Comparison of ENCODE assay signal across 7 mouse cellular contexts in the genomic region with DNA sequence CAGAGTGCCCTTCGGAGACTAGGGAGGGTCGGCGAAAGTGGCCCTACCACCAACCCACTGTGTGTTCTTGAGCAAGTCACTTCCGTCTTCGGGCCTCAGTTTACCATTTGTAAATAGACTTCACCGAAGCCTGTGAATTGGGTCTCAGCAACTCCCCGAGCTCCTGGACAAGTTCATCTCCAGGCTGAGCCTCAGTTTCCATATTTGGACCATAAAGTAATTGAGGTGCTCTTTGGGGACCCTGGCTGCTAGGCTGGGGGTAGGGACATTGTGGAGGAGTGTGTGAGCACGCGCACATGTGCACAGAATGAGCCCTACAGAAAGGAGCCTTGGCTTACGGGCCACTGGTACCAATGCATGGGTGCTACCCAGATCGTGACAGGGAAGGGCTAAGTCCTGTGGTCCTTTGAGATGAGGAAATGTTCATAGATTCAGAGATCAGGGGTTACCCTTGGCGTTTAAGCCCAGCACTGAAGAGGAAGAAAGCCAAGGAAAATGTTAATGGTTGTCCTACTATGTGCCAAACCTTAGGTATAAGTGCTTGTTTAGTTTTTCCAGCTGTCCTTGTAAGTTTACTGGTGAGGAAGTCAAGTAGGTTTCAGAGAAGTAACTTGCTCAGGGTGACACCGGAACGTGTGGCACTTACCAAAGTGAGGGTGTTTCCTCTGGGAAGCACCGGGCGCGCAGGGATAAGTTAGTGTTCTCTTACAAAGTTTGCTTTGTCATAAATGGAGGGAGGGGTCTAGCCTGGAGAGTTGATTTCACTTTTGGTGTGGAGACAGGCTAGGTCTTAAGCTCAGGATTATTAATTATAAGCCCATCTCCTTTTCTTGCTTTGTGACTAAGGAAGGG. TPM values are rescaled to one million over a fixed set of nuclear protein-coding genes. Genes with fewer than 3 reads are reported as not detected.
DNase-seq lines count a peak whose midpoint lies in the region; ATAC-seq lines count a peak whose summit lies in the region.

No protein-coding gene starts in this region.

- peak overlapping the region; percentile 90 for H3K4me2 ChIP-seq in forebrain, embryonic 12.5 days

- 6% methylated on average over 17 of the region's 17 CpGs for WGBS in forebrain, embryonic 12.5 days

- H3K4me3 ChIP-seq in forebrain, embryonic 12.5 days (replicated peaks) = peak overlapping the region; percentile 98

- H3K4me1 ChIP-seq in forebrain, embryonic 12.5 days = peaks cover 29% of the 10 kb centered on the region

- peak; percentile 22 to 23 for DNase-seq in CD8-positive naive resting alpha-beta T cell, adult 2 months (ENCODE audit: low read depth in 2 of 2, low spot score in 2 of 2)
- DNase-seq in NIH3T3 (ENCODE audit: low read depth) = peak; percentile 16
- peak; percentile 34 to 52 for DNase-seq in kidney, postnatal 4 days
- DNase-seq in thymus, postnatal 36 days = peak; percentile 30 to 60
- no peak for DNase-seq in ovary, postnatal 36 days (ENCODE audit: low spot score)

- peak overlapping the region; percentile 81 for H3K9ac ChIP-seq in forebrain, embryonic 12.5 days

- H3K27ac ChIP-seq in forebrain, embryonic 12.5 days = peak overlapping the region; percentile 74

- ATAC-seq in forebrain, embryonic 12.5 days (ENCODE audit: low FRiP score) = no peak
- 0 out of 2 replicates have a peak, but pooled peaks have one; percentile 20 for ATAC-seq in megakaryocyte-erythroid progenitor cell, adult 5-6 weeks (replicated peaks; ENCODE audit: low FRiP score, low TSS enrichment, poor library complexity, severe bottlenecking)

- no peaks in the 10 kb centered on the region for H3K27me3 ChIP-seq in forebrain, embryonic 12.5 days

- H3K9me3 ChIP-seq in forebrain, embryonic 12.5 days = no peaks in the 10 kb centered on the region

- H3K36me3 ChIP-seq in forebrain, embryonic 12.5 days (replicated peaks) = no peaks in the 10 kb centered on the region; the same call in 1 of the 2 replicates

RNA-seq across cellular contexts. Expression of a gene that starts 0.8 kb away (rescaled TPM):
- 36.4 and 42.5 TPM in 2 replicates for polyA plus RNA-seq in forebrain, embryonic 12.5 days (2016; fragmentation: Nextera tagmentation; extraction: Ambion mirVana)
- total RNA-seq in megakaryocyte-erythroid progenitor cell, adult 5-6 weeks (2014; fragmentation: Nextera tagmentation) = 66.5 and 75.9 TPM in 2 replicates
- 16.7 and 27.7 TPM in 2 replicates for total RNA-seq in megakaryocyte-erythroid progenitor cell, adult 5-6 weeks (2017)
